Mouse (Mus musculus) stomach, postnatal 0 days (tissue): ENCODE measurements around the gene Rps27rt.

ENCODE experiments used
- CTCF ChIP-seq: IDR thresholded peaks from 2 replicates; pipeline ENCODE4 v1.5.1; 2016; ENCODE audit warnings: antibody characterized with exemption, low read depth, mild to moderate bottlenecking, moderate library complexity
- EP300 ChIP-seq: optimal IDR thresholded peaks from 2 replicates; pipeline ENCODE3; 2016; ENCODE audit warnings: antibody characterized with exemption

GRCm38 (mm10) chr9:114990421-114990820 is 7.9 kb upstream of the Rps27rt start:
- TF ChIP-seq EP300 (no peak), CTCF (no peak)
